Mouse (Mus musculus) myocyte (in vitro differentiated cells): Measurements from ENCODE around the gene Tbcb. TPM values are rescaled to one million over a fixed set of nuclear protein-coding genes. Genes with fewer than 3 reads are reported as not detected.

Experiments
- H3K27me3 ChIP-seq: one replicate; pipeline ENCODE4 v1.6.1; 2011; ENCODE audit not compliant: control insufficient read depth, insufficient read depth, insufficient read length
- H3K36me3 ChIP-seq: one replicate; pipeline ENCODE4 v1.6.1; 2011; ENCODE audit not compliant: control insufficient read depth, insufficient read depth
- H3K4me2 ChIP-seq: one replicate; pipeline ENCODE4 v1.6.1; 2011; ENCODE audit warnings: low read depth, control low read depth
- H3K4me3 ChIP-seq: one replicate; pipeline ENCODE4 v1.5.1; 2011; ENCODE audit warnings: mild to moderate bottlenecking, control low read depth, moderate library complexity
- H3K79me2 ChIP-seq: one replicate; pipeline ENCODE4 v1.6.1; 2011; ENCODE audit not compliant: control insufficient read depth, insufficient read depth
- H3ac ChIP-seq: one replicate; pipeline ENCODE4 v1.6.1; 2011; ENCODE audit not compliant: control insufficient read depth, insufficient read length
- CEBPB ChIP-seq: IDR thresholded peaks from 2 replicates; pipeline ENCODE4 v1.6.1; 2011; ENCODE audit warnings: mild to moderate bottlenecking, moderate library complexity; ENCODE audit not compliant: poor library complexity, insufficient read depth, severe bottlenecking
- E2F4 ChIP-seq: IDR thresholded peaks from one replicate; pipeline ENCODE4 v1.6.1; 2011; ENCODE audit warnings: mild to moderate bottlenecking, control low read depth, moderate library complexity; ENCODE audit not compliant: insufficient read depth
- MAX ChIP-seq: IDR thresholded peaks from one replicate; pipeline ENCODE4 v1.6.1; 2011; ENCODE audit warnings: low read depth, mild to moderate bottlenecking, control low read depth
- MYOD1 ChIP-seq, 3 experiments: IDR thresholded peaks; one replicate each; pipeline ENCODE4 v1.6.1; 2011; ENCODE audit warnings: control low read depth in 2 of 3, low read depth in 2 of 3, mild to moderate bottlenecking in 2 of 3, moderate library complexity in 1 of 3; ENCODE audit not compliant: insufficient read length in 2 of 3, control insufficient read depth in 1 of 3
- MYOG ChIP-seq, 3 experiments: IDR thresholded peaks; one replicate each; pipeline ENCODE4 v1.6.1; 2011; ENCODE audit warnings: control low read depth in 2 of 3, low read depth in 2 of 3, mild to moderate bottlenecking in 2 of 3; ENCODE audit not compliant: insufficient read length in 2 of 3, control insufficient read depth in 1 of 3, insufficient read depth in 1 of 3
- POLR2A ChIP-seq: IDR thresholded peaks from one replicate; pipeline ENCODE4 v1.6.1; 2011; ENCODE audit warnings: low read depth, mild to moderate bottlenecking, control low read depth, moderate library complexity; ENCODE audit not compliant: insufficient read length
- POLR2AphosphoS2 ChIP-seq: IDR thresholded peaks from one replicate; pipeline ENCODE4 v1.6.1; 2011; ENCODE audit warnings: low read depth, control low read depth; ENCODE audit not compliant: insufficient read length
- REST ChIP-seq: IDR thresholded peaks from one replicate; pipeline ENCODE4 v1.6.1; 2011; ENCODE audit warnings: mild to moderate bottlenecking, control low read depth, moderate library complexity; ENCODE audit not compliant: insufficient read depth, insufficient read length
- SRF ChIP-seq: IDR thresholded peaks from one replicate; pipeline ENCODE4 v1.6.1; 2011; ENCODE audit warnings: low read depth; ENCODE audit not compliant: control insufficient read depth, insufficient read length
- TCF12 ChIP-seq: IDR thresholded peaks from one replicate; pipeline ENCODE4 v1.6.1; 2011; ENCODE audit warnings: mild to moderate bottlenecking, control low read depth; ENCODE audit not compliant: poor library complexity, insufficient read depth, severe bottlenecking
- TCF3 ChIP-seq: IDR thresholded peaks from one replicate; pipeline ENCODE4 v1.6.1; 2011; ENCODE audit warnings: low read depth, control low read depth; ENCODE audit not compliant: insufficient read length
- USF1 ChIP-seq: IDR thresholded peaks from one replicate; pipeline ENCODE4 v1.6.1; 2011; ENCODE audit warnings: low read depth, mild to moderate bottlenecking, control low read depth, moderate library complexity
- polyA plus RNA-seq: library from polyadenylated mRNA; unstranded; fragments of >200 nt; fragmentation: generic; extraction: Trizol; gene quantifications from one replicate; pipeline ENCODE4 v1.2.1, GENCODE M21; 2012; ENCODE audit warnings: missing spikeins

The Tbcb gene
- polyA plus RNA-seq, 1 experiment, result 147 TPM

DNA sequence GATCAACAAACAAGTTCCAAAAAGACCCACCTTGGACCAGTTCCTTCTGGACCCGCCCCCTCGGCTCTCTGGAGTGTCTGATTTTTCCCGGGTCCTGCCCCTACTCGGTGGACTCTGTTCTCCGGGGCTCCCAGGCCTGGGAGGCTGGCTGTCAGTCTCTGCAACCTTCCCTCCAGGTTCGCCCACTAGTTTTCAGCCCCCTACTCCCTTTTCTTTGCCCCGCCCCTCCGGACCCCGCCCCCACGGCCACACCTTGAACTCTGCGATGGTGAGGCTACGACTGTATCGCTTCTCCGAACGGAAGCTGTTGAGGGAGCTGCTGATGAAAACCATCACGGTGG is 774 bp downstream of the Tbcb start:
- no peaks in the 10 kb centered on the region for H3K36me3 ChIP-seq

DNA sequence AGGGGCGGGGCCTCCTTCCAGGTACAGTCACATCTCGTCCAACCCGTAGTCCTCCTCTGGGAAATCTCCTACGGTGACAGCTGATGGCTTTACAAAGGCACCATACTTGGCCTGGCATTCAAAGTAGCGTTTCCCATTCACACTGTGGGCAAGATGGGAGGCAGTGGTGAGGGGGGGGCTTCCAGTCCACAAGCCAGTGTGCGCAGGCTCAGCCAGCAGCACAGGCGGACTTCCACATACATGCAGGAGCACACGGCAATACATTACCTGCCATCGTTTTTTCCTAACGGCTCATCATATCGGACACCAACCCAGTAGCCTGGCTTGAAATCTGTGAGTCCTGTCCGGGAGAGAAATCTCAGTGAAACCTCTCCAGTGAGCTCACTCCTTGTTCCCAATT is 7.9 kb downstream of the Tbcb start:
- H3K4me2 ChIP-seq, result no peak overlapping the region
- TF ChIP-seq TCF12, result no peak
- TF ChIP-seq MYOD1 (IDR thresholded peaks at IDR 0.05; ENCODE audit: control insufficient read depth in 1 of 3, insufficient read length in 2 of 3, low read depth in 2 of 3), result no peak
- no peak for TF ChIP-seq CEBPB
- TF ChIP-seq SRF, result no peak
- no peak for TF ChIP-seq MYOG (IDR thresholded peaks at IDR 0.05; ENCODE audit: control insufficient read depth in 1 of 3, insufficient read depth in 1 of 3, insufficient read length in 2 of 3, low read depth in 2 of 3)
- no peak for TF ChIP-seq MAX
- TF ChIP-seq E2F4, result no peak
- no peak for TF ChIP-seq POLR2AphosphoS2
- no peak for TF ChIP-seq POLR2A
- TF ChIP-seq TCF3, result no peak
- no peak for TF ChIP-seq USF1
- no peak for TF ChIP-seq REST
- no peaks in the 10 kb centered on the region for H3K27me3 ChIP-seq
- H3ac ChIP-seq, result no peak overlapping the region
- no peaks in the 10 kb centered on the region for H3K79me2 ChIP-seq
- H3K4me3 ChIP-seq, result no peak overlapping the region
- H3K36me3 ChIP-seq, result peaks cover 11% of the 10 kb centered on the region

More for the DNA sequence above, 774 bp downstream of the Tbcb start:
- TF ChIP-seq E2F4 (no peak), MAX (no peak), POLR2A (no peak), TCF3 (no peak), POLR2AphosphoS2 (no peak)
- no peaks in the 10 kb centered on the region for H3K27me3 ChIP-seq
- H3K79me2 ChIP-seq, result peaks cover 8% of the 10 kb centered on the region
- peak overlapping the region; percentile 84 for H3K4me2 ChIP-seq
- H3K4me3 ChIP-seq, result peak overlapping the region; percentile 97
- H3ac ChIP-seq, result peak overlapping the region; percentile 63

DNA sequence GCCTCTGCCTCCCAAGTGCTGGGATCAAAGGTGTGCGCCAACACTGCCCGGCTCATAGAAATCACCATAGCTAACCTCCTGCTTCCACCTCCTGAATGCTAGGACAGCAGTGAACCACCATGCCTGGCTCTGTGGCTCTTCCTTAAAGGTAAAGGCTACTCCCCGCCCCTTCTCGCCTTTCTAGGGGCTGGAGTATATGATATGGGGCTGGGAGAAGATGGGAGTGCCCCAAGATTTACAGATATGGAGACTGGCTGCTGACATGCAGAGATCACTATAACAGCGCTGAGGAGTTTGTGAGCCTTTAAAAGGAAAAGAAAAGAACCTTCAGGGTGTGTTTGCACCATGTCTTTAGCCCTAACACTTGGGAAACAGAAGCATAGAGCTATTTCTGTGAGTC is 9.9 kb downstream of the Tbcb start:
- no peaks in the 10 kb centered on the region for H3K79me2 ChIP-seq
- H3ac ChIP-seq, result no peak overlapping the region
- TF ChIP-seq REST (no peak), TCF3 (no peak), POLR2AphosphoS2 (no peak), CEBPB (no peak), SRF (no peak), USF1 (no peak), MAX (no peak), MYOG (IDR thresholded peaks at IDR 0.05; ENCODE audit: control insufficient read depth in 1 of 3, insufficient read depth in 1 of 3, insufficient read length in 2 of 3, low read depth in 2 of 3) (no peak), TCF12 (no peak)
- no peak overlapping the region for H3K4me2 ChIP-seq
- peaks cover 11% of the 10 kb centered on the region for H3K36me3 ChIP-seq
- no peak overlapping the region for H3K4me3 ChIP-seq
- no peaks in the 10 kb centered on the region for H3K27me3 ChIP-seq

DNA sequence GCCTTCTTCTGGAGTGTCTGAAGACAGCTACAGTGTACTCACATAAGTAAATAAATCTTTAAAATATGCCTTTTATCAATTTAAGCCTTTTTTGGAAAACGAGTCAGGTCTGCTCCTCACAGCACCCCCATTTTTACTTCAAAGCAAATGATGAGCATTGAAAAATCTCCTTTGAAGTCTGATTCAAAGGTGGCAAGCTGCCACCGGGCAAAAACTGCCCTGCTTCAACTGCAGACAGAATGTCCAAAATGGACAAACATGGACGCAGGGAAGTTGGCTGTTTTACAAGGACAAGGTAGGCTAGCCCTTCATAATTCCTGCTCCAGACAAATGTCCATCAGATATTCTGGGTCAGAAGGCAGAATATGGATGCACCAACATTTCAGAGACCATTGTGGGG is 10.6 kb downstream of the Tbcb start:
- peaks cover 11% of the 10 kb centered on the region for H3K36me3 ChIP-seq
- no peaks in the 10 kb centered on the region for H3K27me3 ChIP-seq
- TF ChIP-seq CEBPB (no peak), MYOG (IDR thresholded peaks at IDR 0.05; ENCODE audit: control insufficient read depth in 1 of 3, insufficient read depth in 1 of 3, insufficient read length in 2 of 3, low read depth in 2 of 3) (no peak), POLR2AphosphoS2 (no peak), MAX (no peak), E2F4 (no peak), SRF (no peak), REST (no peak), USF1 (no peak), TCF3 (no peak), POLR2A (no peak), TCF12 (no peak), MYOD1 (IDR thresholded peaks at IDR 0.05; ENCODE audit: control insufficient read depth in 1 of 3, insufficient read length in 2 of 3, low read depth in 2 of 3) (no peak)
- no peak overlapping the region for H3K4me3 ChIP-seq
- no peak overlapping the region for H3K4me2 ChIP-seq
- no peak overlapping the region for H3ac ChIP-seq
- no peaks in the 10 kb centered on the region for H3K79me2 ChIP-seq

DNA sequence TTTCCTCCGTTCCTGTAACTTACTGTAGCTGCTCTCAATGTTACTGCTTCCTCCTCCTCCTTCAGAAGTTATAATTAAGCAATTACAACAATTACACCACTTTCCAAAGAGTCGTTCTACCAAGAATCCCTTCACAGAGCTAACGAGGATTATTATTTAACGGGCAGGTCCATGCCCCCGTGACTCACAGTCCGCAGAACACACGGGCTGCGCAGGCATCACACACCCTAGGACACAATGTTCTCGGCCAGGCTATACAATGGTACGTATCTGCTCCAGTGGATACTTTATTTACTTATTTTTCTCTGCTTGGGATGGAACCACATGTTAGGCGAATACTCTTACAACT is 12.1 kb downstream of the Tbcb start:
- H3K4me2 ChIP-seq, result peak overlapping the region; percentile 77
- TF ChIP-seq REST (no peak), USF1 (no peak), TCF3 (no peak), CEBPB (no peak), SRF (no peak), MYOD1 (IDR thresholded peaks at IDR 0.05; ENCODE audit: control insufficient read depth in 1 of 3, insufficient read length in 2 of 3, low read depth in 2 of 3) (no peak)
- H3K4me3 ChIP-seq, result no peak overlapping the region
- peaks cover 4% of the 10 kb centered on the region for H3K36me3 ChIP-seq
- no peak overlapping the region for H3ac ChIP-seq
- H3K27me3 ChIP-seq, result no peaks in the 10 kb centered on the region
- no peaks in the 10 kb centered on the region for H3K79me2 ChIP-seq
